Mouse (Mus musculus): ENCODE results near the gene Hsd17b6. TPM values are rescaled to one million over a fixed set of nuclear protein-coding genes. Genes with fewer than 3 reads are reported as not detected.

Hsd17b6 gene
- polyA plus RNA-seq, 1 experiment: not detected

- Histone ChIP-seq H3K36me3 (replicated peaks; ENCODE audit: low read length) (peaks cover 79% of the 10 kb centered on the region), H3K4me1 (peaks cover 84% of the 10 kb centered on the region), H3K4me3 (replicated peaks) (peak overlapping the region; percentile 38)
Observed at GRCm38 (mm10) chr10:128040293-128040692, 32.9 kb upstream of the Hsd17b6 start.

DNA sequence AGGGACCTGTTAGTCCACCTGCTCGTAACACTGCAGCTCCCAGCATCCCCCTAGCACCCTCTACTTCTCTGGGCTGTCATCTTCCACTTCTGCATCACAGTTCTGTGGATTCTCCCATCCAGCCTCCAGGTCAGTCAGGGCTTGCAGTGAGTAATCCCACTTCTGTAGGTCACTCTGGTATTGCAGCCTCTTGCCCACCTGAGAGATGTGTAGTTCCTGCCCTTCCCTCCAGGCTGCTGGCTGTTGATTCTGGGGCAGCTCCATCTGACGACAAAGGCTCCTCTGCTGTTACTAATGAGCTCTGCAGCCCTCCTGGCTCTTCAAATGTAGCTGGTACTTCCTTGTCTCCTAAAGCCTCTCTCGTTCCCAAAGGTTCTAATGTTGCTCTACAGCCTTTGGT is 32.4 kb upstream of the Hsd17b6 start:
- Histone ChIP-seq H3K4me3 (replicated peaks) (peak overlapping the region; percentile 9), H3K36me3 (replicated peaks; ENCODE audit: low read length) (peaks cover 75% of the 10 kb centered on the region), H3K27me3 (replicated peaks) (no peaks in the 10 kb centered on the region), H3K4me1 (peaks cover 80% of the 10 kb centered on the region), H3K9me3 (no peaks in the 10 kb centered on the region)
- no peak for TF ChIP-seq GATA1 (IDR thresholded peaks at IDR 0.05; ENCODE audit: borderline replicate concordance, low read length)
- no peak for TF ChIP-seq FLI1 (IDR thresholded peaks at IDR 0.05; ENCODE audit: low read length)

More at GRCm38 (mm10) chr10:128040293-128040692, 32.9 kb upstream of the Hsd17b6 start:
- Histone ChIP-seq H3K27me3 (replicated peaks) (no peaks in the 10 kb centered on the region), H3K9me3 (no peaks in the 10 kb centered on the region)
- TF ChIP-seq GATA1 (IDR thresholded peaks at IDR 0.05; ENCODE audit: borderline replicate concordance, low read length) (no peak), FLI1 (IDR thresholded peaks at IDR 0.05; ENCODE audit: low read length) (no peak)

DNA sequence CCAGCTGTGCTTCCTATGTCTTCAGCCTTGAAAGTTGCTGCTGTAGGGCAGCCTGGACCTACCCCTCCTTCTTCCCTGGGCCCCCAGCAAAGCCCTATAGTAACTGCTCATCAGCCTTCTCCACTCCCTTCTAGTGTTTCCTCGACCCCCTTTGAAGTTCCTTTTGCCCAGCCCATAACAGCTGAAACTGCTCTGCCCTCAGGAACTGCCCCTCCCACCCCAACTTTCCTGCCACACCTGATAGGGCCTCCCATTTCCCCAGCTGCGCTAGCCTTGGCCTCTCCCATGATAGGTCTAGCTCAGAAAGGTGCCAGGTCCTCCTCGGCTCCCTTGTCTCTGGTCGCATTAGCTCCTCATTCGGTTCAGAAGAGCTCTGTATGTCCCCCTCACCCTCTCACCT is 31.8 kb upstream of the Hsd17b6 start:
- Histone ChIP-seq H3K9me3 (no peaks in the 10 kb centered on the region), H3K4me1 (peaks cover 77% of the 10 kb centered on the region), H3K36me3 (replicated peaks; ENCODE audit: low read length) (peaks cover 68% of the 10 kb centered on the region), H3K27me3 (replicated peaks) (no peaks in the 10 kb centered on the region), H3K4me3 (replicated peaks) (peak overlapping the region; percentile 30)
- TF ChIP-seq GATA1 (IDR thresholded peaks at IDR 0.05; ENCODE audit: borderline replicate concordance, low read length) (no peak), FLI1 (IDR thresholded peaks at IDR 0.05; ENCODE audit: low read length) (no peak)

DNA sequence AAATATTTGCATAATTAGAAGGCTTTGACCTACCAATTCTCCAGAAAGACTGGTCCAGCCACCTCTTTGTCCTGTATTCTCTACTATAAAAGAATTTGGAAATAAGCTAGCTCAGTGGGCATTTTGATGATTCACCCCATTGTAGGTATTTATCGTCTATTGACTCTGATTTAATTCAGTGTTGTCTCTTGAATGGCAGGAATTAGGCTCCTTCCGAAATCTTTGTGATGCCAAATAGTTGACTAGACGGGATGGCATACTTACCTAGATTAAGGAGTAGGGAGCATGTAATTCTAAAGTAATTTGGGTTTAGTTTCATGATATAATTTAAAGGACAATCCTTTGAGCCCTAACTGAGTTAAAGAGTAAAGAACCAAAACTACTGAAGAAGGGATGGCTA is 30.5 kb upstream of the Hsd17b6 start:
- TF ChIP-seq FLI1 (IDR thresholded peaks at IDR 0.05; ENCODE audit: low read length) (no peak), GATA1 (IDR thresholded peaks at IDR 0.05; ENCODE audit: borderline replicate concordance, low read length) (no peak)
- Histone ChIP-seq H3K4me1 (peaks cover 71% of the 10 kb centered on the region), H3K27me3 (replicated peaks) (no peaks in the 10 kb centered on the region), H3K36me3 (replicated peaks; ENCODE audit: low read length) (peaks cover 55% of the 10 kb centered on the region), H3K9me3 (no peaks in the 10 kb centered on the region), H3K4me3 (replicated peaks) (peak overlapping the region; percentile 76)

- TF ChIP-seq FLI1 (IDR thresholded peaks at IDR 0.05; ENCODE audit: low read length): no peak
- TF ChIP-seq GATA1 (IDR thresholded peaks at IDR 0.05; ENCODE audit: borderline replicate concordance, low read length): no peak
- H3K36me3 ChIP-seq (replicated peaks; ENCODE audit: low read length): peaks cover 45% of the 10 kb centered on the region
- H3K4me3 ChIP-seq (replicated peaks): peak overlapping the region; percentile 100
- no peaks in the 10 kb centered on the region for H3K9me3 ChIP-seq
- H3K4me1 ChIP-seq: peaks cover 69% of the 10 kb centered on the region
- no peaks in the 10 kb centered on the region for H3K27me3 ChIP-seq (replicated peaks)
Observed at GRCm38 (mm10) chr10:128036746-128037425, 29.5 kb upstream of the Hsd17b6 start.

- peaks cover 34% of the 10 kb centered on the region for H3K36me3 ChIP-seq (replicated peaks; ENCODE audit: low read length)
- H3K27me3 ChIP-seq (replicated peaks): no peaks in the 10 kb centered on the region
- H3K4me3 ChIP-seq (replicated peaks): peak overlapping the region; percentile 14
- peaks cover 35% of the 10 kb centered on the region for H3K4me1 ChIP-seq
- no peaks in the 10 kb centered on the region for H3K9me3 ChIP-seq
- TF ChIP-seq FLI1 (IDR thresholded peaks at IDR 0.05; ENCODE audit: low read length): no peak
- no peak for TF ChIP-seq GATA1 (IDR thresholded peaks at IDR 0.05; ENCODE audit: borderline replicate concordance, low read length)
Observed at GRCm38 (mm10) chr10:128030860-128031259, 23.4 kb upstream of the Hsd17b6 start.

GRCm38 (mm10) chr10:128029931-128030330 is 22.5 kb upstream of the Hsd17b6 start:
- no peak for TF ChIP-seq FLI1 (IDR thresholded peaks at IDR 0.05; ENCODE audit: low read length)
- no peak for TF ChIP-seq GATA1 (IDR thresholded peaks at IDR 0.05; ENCODE audit: borderline replicate concordance, low read length)
- H3K36me3 ChIP-seq (replicated peaks; ENCODE audit: low read length): peaks cover 40% of the 10 kb centered on the region
- H3K9me3 ChIP-seq: no peaks in the 10 kb centered on the region
- H3K4me1 ChIP-seq: peaks cover 35% of the 10 kb centered on the region
- H3K4me3 ChIP-seq (replicated peaks): no peak overlapping the region
- no peaks in the 10 kb centered on the region for H3K27me3 ChIP-seq (replicated peaks)

- Histone ChIP-seq H3K9me3 (no peaks in the 10 kb centered on the region), H3K27me3 (replicated peaks) (no peaks in the 10 kb centered on the region), H3K36me3 (replicated peaks; ENCODE audit: low read length) (peaks cover 72% of the 10 kb centered on the region), H3K4me1 (peaks cover 10% of the 10 kb centered on the region), H3K4me3 (replicated peaks) (no peak overlapping the region)
- TF ChIP-seq GATA1 (IDR thresholded peaks at IDR 0.05; ENCODE audit: borderline replicate concordance, low read length) (no peak), FLI1 (IDR thresholded peaks at IDR 0.05; ENCODE audit: low read length) (no peak)
Observed at GRCm38 (mm10) chr10:128023496-128023895, 16.1 kb upstream of the Hsd17b6 start.

DNA sequence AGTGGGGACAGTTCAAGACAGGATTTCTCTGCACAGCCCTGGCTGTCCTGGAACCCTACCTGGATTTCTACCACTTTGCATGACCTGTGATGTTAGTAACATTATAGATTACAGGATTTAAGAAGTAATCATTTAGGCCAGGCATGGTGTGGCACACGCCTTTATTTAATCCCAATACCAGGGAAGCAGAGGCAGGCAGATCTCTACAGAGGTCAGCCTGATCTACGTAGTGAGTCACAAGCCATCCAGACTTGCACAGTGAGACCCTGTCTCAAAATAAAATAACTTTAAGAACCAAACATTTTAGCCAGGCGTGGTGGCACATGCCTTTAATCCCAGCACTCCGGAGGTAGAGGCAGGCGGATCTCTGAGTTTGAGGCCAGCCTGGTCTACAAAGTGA is 14.8 kb upstream of the Hsd17b6 start:
- TF ChIP-seq GATA1 (IDR thresholded peaks at IDR 0.05; ENCODE audit: borderline replicate concordance, low read length) (no peak), FLI1 (IDR thresholded peaks at IDR 0.05; ENCODE audit: low read length) (no peak)
- H3K27me3 ChIP-seq (replicated peaks): no peaks in the 10 kb centered on the region

DNA sequence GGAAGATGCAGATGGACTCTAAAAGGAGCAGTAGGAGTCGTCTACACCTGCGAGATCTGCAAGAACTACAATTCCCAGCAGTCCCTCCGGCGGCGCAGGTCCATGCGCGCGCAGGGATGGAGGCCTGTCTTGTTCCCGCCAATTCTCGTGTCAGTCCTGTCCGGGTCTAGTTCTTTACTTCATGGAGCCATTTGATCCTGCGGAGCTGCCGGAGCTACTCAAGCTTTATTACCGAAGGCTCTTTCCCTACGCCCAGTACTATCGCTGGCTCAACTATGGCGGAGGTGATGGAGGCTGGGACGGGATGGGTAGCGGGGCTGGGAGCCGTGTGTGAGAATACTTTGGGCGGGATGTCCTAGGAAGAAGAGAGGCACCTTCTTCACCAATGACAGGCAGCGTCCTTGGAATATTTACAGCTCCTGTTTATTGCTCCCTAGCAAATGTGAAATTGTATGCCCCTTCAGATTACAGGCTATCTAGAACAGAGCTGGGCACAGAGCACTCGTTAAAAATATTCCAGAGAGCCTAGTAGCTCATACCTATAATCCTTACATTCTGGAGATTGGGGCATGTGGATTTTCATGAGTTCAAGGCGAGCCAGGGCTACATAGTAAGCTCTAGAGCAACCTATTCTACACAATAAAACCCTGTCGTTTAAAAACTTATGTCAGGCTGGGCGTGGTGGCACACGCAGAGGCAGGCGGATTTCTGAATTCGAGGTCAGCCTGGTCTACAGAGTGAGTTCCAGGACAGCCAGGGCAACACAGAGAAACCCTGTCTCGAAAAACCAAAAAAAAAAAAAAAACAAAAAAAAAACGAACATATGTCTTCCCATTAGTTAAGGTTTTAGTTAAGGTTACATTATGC is 7.9 kb upstream of the Hsd17b6 start, which contains the start of gene Prim1:
Gene Prim1 (plus strand): TSS at position 101 of the 867 bp plus-strand sequence.
- TF ChIP-seq GATA1 (IDR thresholded peaks at IDR 0.05; ENCODE audit: borderline replicate concordance, low read length) (no peak), FLI1 (IDR thresholded peaks at IDR 0.05; ENCODE audit: low read length) (peak; percentile 54; the same call in 1 of the 2 replicates)
- no peaks in the 10 kb centered on the region for H3K27me3 ChIP-seq (replicated peaks)
- peak within 1 kb of the TSS; percentile 95 for H3K4me3 ChIP-seq (replicated peaks)
- no peaks in the 10 kb centered on the region for H3K9me3 ChIP-seq
- peaks cover 17% of the 10 kb centered on the region for H3K36me3 ChIP-seq (replicated peaks; ENCODE audit: low read length)
- peaks cover 19% of the 10 kb centered on the region for H3K4me1 ChIP-seq

More for the DNA sequence above, 14.8 kb upstream of the Hsd17b6 start:
- H3K9me3 ChIP-seq: no peaks in the 10 kb centered on the region
- H3K4me3 ChIP-seq (replicated peaks): no peak overlapping the region
- H3K4me1 ChIP-seq: peaks cover 13% of the 10 kb centered on the region
- H3K36me3 ChIP-seq (replicated peaks; ENCODE audit: low read length): peaks cover 70% of the 10 kb centered on the region

Data from megakaryocyte, embryonic 14.5 days (primary cell).